Comparison of ENCODE assay signal across 23 mouse cellular contexts in genomic region chr14:34755731-34756130, GRCm38 (mm10).
DNase-seq lines count a peak whose midpoint lies in the region; ATAC-seq and TF ChIP-seq lines count a peak whose summit lies in the region.
"Had no signal": no experiment of that assay in that cellular context is flagged by ENCODE, and none has a peak within 500 bp of the region (broad histone marks: within the 10 kb centered on the region; RNA-seq: fewer than 3 reads in every experiment).

No protein-coding gene starts in this region.

- intact Hi-C loops in heart, postnatal 36 days (cut with DNase I): loop anchor here (10.0 kb wide), 1 partner anchor 351 kb away; no protein-coding TSS in a partner anchor

- DNase-seq in heart, adult 11 months: peak; percentile 56
- no peak for DNase-seq in heart, postnatal 36 days
- DNase-seq in liver, adult 2 months (ENCODE audit: extremely low read depth, low read depth, low spot score): peak; percentile 74
- DNase-seq in liver, embryonic 11.5 days (ENCODE audit: low spot score): no peak
- peak; percentile 11 for DNase-seq in liver, postnatal 0 days
- DNase-seq in liver (no peak), R1 (ENCODE audit: low read depth, low spot score) (peak; percentile 51)
- DNase-seq in cerebellum, adult 8-10 months: no peak
- DNase-seq: adrenal gland, adult 2 months; adrenal gland, adult 8-10 months; adrenal gland, postnatal 10 days; adrenal gland, postnatal 14 days; adrenal gland, postnatal 25 days; adrenal gland, postnatal 36 days; B cell, adult 2 months; cerebellum, adult 11 months; cerebellum, adult 11-12 months; cerebellum, adult 18-20 months had no signal

- H3K9me3 ChIP-seq in liver, embryonic 11.5 days (ENCODE audit: control insufficient read depth, low read length): no peaks in the 10 kb centered on the region
- H3K9me3 ChIP-seq in liver, postnatal 0 days (ENCODE audit: low read length): no peaks in the 10 kb centered on the region
- H3K9me3 ChIP-seq: G1E had no signal

- WGBS in liver, adult 2 months: 76% methylated on average over 3 of the region's 3 CpGs
- WGBS in liver, embryonic 11.5 days: 81% methylated on average over 3 of the region's 3 CpGs
- 68% methylated on average over 3 of the region's 3 CpGs for WGBS in liver, postnatal 0 days (ENCODE audit: insufficient replicate concordance)

- TF ChIP-seq POLR2A in liver, adult 2 months (IDR thresholded peaks at IDR 0.05; ENCODE audit: extremely low read depth, insufficient read depth, low read length): no peak

- H3K4me2 ChIP-seq in liver, embryonic 11.5 days: no peak overlapping the region
- no peak overlapping the region for H3K4me2 ChIP-seq in liver, postnatal 0 days (ENCODE audit: low read depth, low read length)

- H3K27me3 ChIP-seq in liver, adult 2 months (ENCODE audit: control insufficient read depth, insufficient read depth, low read length): no peaks in the 10 kb centered on the region
- H3K27me3 ChIP-seq in liver, embryonic 11.5 days (replicated peaks; ENCODE audit: control insufficient read depth, insufficient read depth, low read length): no peaks in the 10 kb centered on the region
- no peaks in the 10 kb centered on the region for H3K27me3 ChIP-seq in liver, postnatal 0 days (ENCODE audit: insufficient read depth, low read length)
- H3K27me3 ChIP-seq: CH12.LX, Patski had no signal

- no peak for ATAC-seq in liver, embryonic 11.5 days (replicated peaks; ENCODE audit: low FRiP score)
- ATAC-seq in liver, postnatal 0 days: 0 out of 2 replicates have a peak, but pooled peaks have one; percentile 18
- ATAC-seq: activated CD4-positive, CD25-positive, alpha-beta regulatory T cell, adult 4 months; CD4-positive, CD25-positive, alpha-beta regulatory T cell, adult 4 months; Patski had no signal

- peak overlapping the region; percentile 36 for H3K27ac ChIP-seq in liver, adult 2 months (replicated peaks; ENCODE audit: insufficient read depth, low read depth, low read length)
- no peak overlapping the region for H3K27ac ChIP-seq in liver, embryonic 11.5 days (ENCODE audit: low read depth, low read length)
- H3K27ac ChIP-seq in liver, postnatal 0 days (ENCODE audit: low read depth): no peak overlapping the region

- TF ChIP-seq CTCF in liver, adult 2 months (IDR thresholded peaks at IDR 0.05; ENCODE audit: low read depth, low read length): no peak
- no peak for TF ChIP-seq CTCF in liver, postnatal 0 days (IDR thresholded peaks at IDR 0.05; ENCODE audit: low read depth)

- peaks cover 12% of the 10 kb centered on the region; the same call in 1 of the 2 replicates for H3K4me1 ChIP-seq in liver, adult 2 months (ENCODE audit: control insufficient read depth, insufficient read depth, low read length)
- H3K4me1 ChIP-seq in liver, embryonic 11.5 days (replicated peaks; ENCODE audit: control insufficient read depth, insufficient read depth, low read length): no peaks in the 10 kb centered on the region
- H3K4me1 ChIP-seq in liver, postnatal 0 days (ENCODE audit: insufficient read depth): no peaks in the 10 kb centered on the region

- TF ChIP-seq EP300 in liver, postnatal 0 days (IDR thresholded peaks at IDR 0.05; ENCODE audit: low read depth): no peak

- H3K9ac ChIP-seq in liver, adult 2 months (ENCODE audit: low read depth, low read length): no peak overlapping the region
- no peak overlapping the region for H3K9ac ChIP-seq in liver, embryonic 11.5 days (ENCODE audit: low read depth, low read length)
- H3K9ac ChIP-seq in liver, postnatal 0 days (replicated peaks): no peak overlapping the region

- H3K79me2 ChIP-seq in liver, adult 2 months (ENCODE audit: control insufficient read depth, insufficient read depth, low read length): peaks cover under 1% of the 10 kb centered on the region; the same call in 1 of the 2 replicates

- H3K36me3 ChIP-seq in liver, adult 2 months (ENCODE audit: control insufficient read depth, insufficient read depth, low read length): no peaks in the 10 kb centered on the region; the same call in 1 of the 2 replicates
- H3K36me3 ChIP-seq in liver, embryonic 11.5 days (ENCODE audit: control insufficient read depth, insufficient read depth, low read length): peaks cover under 1% of the 10 kb centered on the region; the same call in 1 of the 2 replicates
- no peaks in the 10 kb centered on the region for H3K36me3 ChIP-seq in liver, postnatal 0 days (replicated peaks; ENCODE audit: insufficient read depth, low read length)

- no peak overlapping the region for H3K4me3 ChIP-seq in liver, adult 2 months (ENCODE audit: insufficient read depth, low read depth, low read length)
- H3K4me3 ChIP-seq in liver, embryonic 11.5 days (ENCODE audit: low read depth, low read length): no peak overlapping the region
- H3K4me3 ChIP-seq in liver, postnatal 0 days (ENCODE audit: low read depth, low read length): no peak overlapping the region

Comparison
In these comparisons a context has a peak if more than half of its experiments do, and no peak if none do; other contexts are left out.
1. DNase-seq: peak in heart, adult 11 months (single experiment), liver, adult 2 months (single experiment), liver, postnatal 0 days (single experiment) and R1 (single experiment); none in heart, postnatal 36 days (0 of 2), liver, embryonic 11.5 days (single experiment), liver (single experiment) and cerebellum, adult 8-10 months (single experiment).